Mouse (Mus musculus) C2C12 (cell line): ENCODE results near the gene Arid3b.

Experiments used
- CEBPB ChIP-seq: IDR thresholded peaks from one replicate; pipeline ENCODE4 v1.6.1; 2011; ENCODE audit warnings: low read depth, mild to moderate bottlenecking, control low read depth, moderate library complexity
- CTCF ChIP-seq: IDR thresholded peaks from one replicate; pipeline ENCODE4 v1.5.1; 2011; ENCODE audit not compliant: control insufficient read depth, insufficient read depth, insufficient read length

GRCm38 (mm10) chr9:57764147-57764973 is 72.2 kb downstream of the Arid3b start:
- no peak for TF ChIP-seq CEBPB
- TF ChIP-seq CTCF, result no peak
